Mouse (Mus musculus) intestine, postnatal 0 days (tissue): ENCODE measurements around the gene Adam4. TPM values are rescaled to one million over a fixed set of nuclear protein-coding genes. Genes with fewer than 3 reads are reported as not detected.

Experiments
- polyA plus RNA-seq: library from polyadenylated mRNA; unstranded; fragments of >200 nt; fragmentation: Nextera tagmentation; extraction: Ambion mirVana; gene quantifications from 2 replicates; pipeline ENCODE4 v1.2.1, GENCODE M21; 2015

Gene Adam4
- polyA plus RNA-seq, 1 experiment from 2014 or later: 0.43 TPM

Other genes with a start within 250 kb of the Adam4 start
- gene Slc8a3, start 88.8 kb downstream of the Adam4 start, polyA plus RNA-seq: 0.27 and 0.30 TPM in 2 replicates
- gene Gm4787, start 42.5 kb downstream of the Adam4 start, polyA plus RNA-seq: 0.13 and 0.30 TPM in 2 replicates
- 187 and 206 TPM in 2 replicates for gene Cox16, start 63.2 kb upstream of the Adam4 start, polyA plus RNA-seq
- 35.4 and 39.9 TPM in 2 replicates for gene Gm20498, start 111.0 kb upstream of the Adam4 start, polyA plus RNA-seq
- gene Synj2bp, start 111.0 kb upstream of the Adam4 start, polyA plus RNA-seq: 37.1 and 41.8 TPM in 2 replicates
- 0.07 TPM in 1 of 2 replicates, not detected in the other for gene Adam21, start 146.5 kb upstream of the Adam4 start, polyA plus RNA-seq
- 36.2 and 39.4 TPM in 2 replicates for gene Med6, start 173.1 kb upstream of the Adam4 start, polyA plus RNA-seq
- gene Ttc9, start 209.3 kb upstream of the Adam4 start, polyA plus RNA-seq: 1.1 and 1.2 TPM in 2 replicates